Mouse (Mus musculus) kidney, postnatal 4 days (tissue): Measurements from ENCODE around the gene Zan.
A peak's percentile ranks its signal among the peaks of the same experiment; 100 is the strongest.

Experiments
- DNase-seq, 2 experiments: peaks; one replicate each; pipeline ENCODE4 v3.0.0; 2021; ENCODE audit warnings: mixed read lengths in 2 of 2

The Zan gene

GRCm38 (mm10) chr5:137410549-137410948, 66.3 kb downstream of the Zan start:
- DNase-seq = no peak

DNA sequence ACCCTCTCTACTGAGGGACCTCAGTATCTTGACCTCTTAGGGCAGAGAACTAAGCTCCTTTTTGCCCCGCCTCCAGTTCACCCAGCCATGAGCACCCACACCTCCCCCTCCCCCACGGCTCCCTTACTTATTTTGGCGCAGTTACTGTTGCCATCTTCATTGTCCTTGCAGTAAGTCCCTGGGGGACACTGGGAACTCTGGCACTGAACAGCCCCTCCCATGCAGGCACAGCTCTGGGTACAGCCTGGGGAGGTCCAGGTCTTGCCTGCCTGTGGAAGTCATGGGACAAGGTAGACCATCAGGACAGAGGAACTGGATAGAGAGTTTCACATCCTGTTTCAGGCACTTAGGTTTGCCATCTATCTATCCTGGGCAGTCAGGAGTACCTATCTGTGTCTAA, 66.8 kb downstream of the Zan start:
- DNase-seq = no peak

DNA sequence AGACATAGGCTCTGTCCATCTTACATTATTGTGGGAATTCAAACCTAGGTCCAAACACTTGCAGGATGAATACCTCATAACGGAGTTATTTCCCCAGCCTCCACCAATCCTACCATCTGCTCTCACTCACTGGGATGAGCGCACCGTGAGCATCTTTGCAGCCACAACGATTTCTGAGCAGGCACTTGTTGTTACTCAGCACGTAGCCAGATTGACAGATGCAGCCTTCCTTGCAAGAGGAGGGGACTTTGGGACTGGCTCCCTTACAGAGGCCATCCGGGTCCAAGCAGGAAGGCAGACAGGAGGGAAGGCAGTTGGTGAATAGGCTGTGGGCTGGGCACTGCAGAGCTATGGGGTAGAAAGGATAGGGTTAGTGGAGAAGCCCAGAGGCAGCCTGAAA, 67.4 kb downstream of the Zan start:
- DNase-seq = no peak

- no peak for DNase-seq
Observed at GRCm38 (mm10) chr5:137404081-137404480, 72.8 kb downstream of the Zan start.

GRCm38 (mm10) chr5:137394456-137394855, 82.4 kb downstream of the Zan start:
- no peak for DNase-seq

- no peak for DNase-seq
Observed at GRCm38 (mm10) chr5:137391641-137392040, 85.2 kb downstream of the Zan start.

GRCm38 (mm10) chr5:137386712-137387111, 90.2 kb downstream of the Zan start:
- no peak for DNase-seq

DNA sequence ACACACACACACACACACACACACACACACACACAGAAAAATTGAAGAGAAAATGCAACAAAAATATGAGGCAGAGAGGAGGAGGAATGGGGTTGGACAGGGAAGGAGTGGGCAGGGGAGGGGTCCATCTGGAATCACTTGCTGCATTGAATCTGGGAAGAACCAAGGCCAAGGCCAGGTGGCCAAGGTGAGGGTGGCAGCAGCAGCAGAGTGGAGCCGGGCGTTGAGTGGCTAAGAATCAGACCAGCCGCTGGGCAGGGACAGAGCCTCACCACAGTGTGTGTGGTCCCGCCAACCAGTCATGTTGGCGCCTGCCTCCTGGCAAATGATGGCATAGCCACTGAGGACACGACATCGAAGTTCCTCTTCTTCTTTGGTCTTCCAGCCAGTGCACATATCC, 93.4 kb downstream of the Zan start:
- no peak for DNase-seq

GRCm38 (mm10) chr5:137381152-137381551, 95.7 kb downstream of the Zan start:
- DNase-seq = peak; percentile 83 to 85

DNA sequence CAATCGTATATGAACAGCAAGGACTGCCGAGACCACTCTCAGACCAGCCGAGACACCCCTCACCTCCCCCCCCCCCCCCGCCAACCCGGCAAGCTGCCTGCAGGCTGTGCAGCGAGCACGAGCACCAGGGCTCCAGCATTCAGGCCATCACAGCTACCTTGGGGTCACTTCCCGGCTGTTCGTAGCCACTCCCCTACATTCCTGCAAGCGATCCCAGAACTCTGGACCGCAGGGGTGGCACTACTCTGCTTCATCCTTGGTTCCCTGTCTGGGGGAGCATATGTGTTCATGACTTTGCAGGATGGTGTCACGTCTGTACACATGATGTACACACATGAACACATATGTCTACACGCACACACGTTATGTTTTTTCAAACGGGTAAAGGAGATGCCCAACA, 99.3 kb downstream of the Zan start:
- peak in 1 of 2 experiments; percentile 44 for DNase-seq

- DNase-seq = peak; percentile 45 to 59
Observed at GRCm38 (mm10) chr5:137377176-137377575, 99.7 kb downstream of the Zan start.

- peak in 1 of 2 experiments; percentile 36 for DNase-seq
Observed at GRCm38 (mm10) chr5:137376722-137377121, 100.1 kb downstream of the Zan start.

DNA sequence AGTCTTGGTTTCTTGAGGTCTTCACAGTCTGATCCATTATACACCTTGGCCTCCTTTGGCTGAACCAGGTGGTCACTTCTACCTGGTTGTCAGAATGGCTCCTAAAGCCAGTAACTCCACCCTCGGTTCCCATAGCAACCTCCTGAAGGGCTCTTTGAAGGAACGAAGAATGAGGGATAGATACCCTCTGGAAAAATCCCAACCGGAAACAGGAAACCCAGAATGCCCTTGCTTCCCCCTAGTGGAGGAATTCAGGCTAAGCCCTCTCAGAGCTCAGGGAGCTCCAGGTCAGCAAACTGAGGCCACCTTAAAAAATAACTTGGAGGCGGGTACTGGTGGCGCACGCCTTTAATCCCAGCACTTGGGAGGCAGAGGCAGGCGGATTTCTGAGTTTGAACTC, 100.7 kb downstream of the Zan start:
- DNase-seq = peak; percentile 47 to 59

GRCm38 (mm10) chr5:137375627-137376026, 101.2 kb downstream of the Zan start:
- DNase-seq = peak; percentile 61 to 68

DNA sequence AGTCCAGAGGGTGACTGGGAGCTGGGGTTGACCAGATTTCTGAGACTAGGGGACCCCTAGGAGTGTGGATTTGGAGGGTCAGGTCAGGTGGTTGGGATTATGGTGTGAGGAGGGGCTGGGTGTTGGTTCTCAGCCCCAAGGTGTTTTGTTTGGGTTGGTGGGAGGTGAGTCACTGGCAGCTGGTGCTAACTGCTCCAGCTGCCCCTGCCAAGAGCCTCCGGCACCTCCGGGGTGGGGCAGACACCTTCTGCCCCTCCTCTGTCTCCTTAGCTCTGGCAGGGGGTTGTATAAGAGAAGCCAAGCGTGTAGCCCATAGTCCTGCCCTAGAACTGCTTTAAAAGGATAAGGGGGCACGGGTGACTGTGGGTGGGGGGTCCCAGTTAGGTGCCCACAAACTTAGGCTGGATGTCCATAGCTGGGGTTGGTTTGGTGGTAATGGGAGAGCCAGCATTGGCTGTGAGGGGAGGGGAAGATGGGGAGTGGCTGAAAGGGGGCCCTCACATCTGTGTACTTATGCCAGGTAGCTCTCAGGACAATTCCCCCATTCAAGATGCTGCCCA, 102.3 kb downstream of the Zan start:
- DNase-seq = peak in 1 of 2 experiments; percentile 27

- no peak for DNase-seq
Observed at GRCm38 (mm10) chr5:137373371-137373950, 103.4 kb downstream of the Zan start.

DNA sequence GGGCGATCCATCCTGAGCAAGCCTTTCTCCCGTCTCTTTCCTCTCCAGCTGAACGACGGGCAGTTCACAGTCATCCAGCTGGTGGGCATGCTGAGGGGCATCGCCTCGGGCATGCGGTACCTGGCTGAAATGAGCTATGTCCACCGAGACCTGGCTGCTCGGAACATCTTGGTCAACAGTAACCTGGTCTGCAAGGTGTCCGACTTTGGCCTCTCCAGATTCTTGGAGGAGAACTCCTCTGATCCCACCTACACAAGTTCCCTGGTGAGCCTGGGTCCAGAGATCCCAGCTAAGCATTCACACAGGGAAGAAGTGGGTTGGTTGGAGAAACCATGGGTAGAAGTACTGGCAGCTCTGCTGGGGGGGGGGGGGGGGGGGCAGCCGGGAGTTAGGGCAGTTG, 107.2 kb downstream of the Zan start:
- no peak for DNase-seq

DNA sequence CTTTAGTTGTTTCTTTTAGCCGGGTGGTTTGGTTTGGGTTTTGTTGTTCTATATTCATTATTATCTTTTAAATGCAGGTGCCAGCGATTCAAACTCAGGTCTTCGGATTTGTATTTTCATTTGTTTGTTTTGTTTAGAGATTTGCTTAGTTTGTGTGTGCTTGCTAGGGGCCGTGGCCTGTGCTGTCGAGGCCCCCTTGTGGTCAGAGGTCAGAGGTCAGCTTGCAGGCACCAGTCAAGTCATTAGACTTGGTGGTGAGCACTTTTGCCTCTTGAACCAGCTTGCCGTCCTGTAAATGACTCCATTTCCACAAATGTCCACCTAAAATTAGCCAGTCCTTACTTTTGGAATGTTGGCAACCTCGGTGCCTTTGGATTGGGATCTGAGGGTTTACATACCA, 118.5 kb downstream of the Zan start:
- DNase-seq = peak in 1 of 2 experiments; percentile 37

- DNase-seq = no peak
Observed at GRCm38 (mm10) chr5:137354091-137354490, 122.8 kb downstream of the Zan start.

DNA sequence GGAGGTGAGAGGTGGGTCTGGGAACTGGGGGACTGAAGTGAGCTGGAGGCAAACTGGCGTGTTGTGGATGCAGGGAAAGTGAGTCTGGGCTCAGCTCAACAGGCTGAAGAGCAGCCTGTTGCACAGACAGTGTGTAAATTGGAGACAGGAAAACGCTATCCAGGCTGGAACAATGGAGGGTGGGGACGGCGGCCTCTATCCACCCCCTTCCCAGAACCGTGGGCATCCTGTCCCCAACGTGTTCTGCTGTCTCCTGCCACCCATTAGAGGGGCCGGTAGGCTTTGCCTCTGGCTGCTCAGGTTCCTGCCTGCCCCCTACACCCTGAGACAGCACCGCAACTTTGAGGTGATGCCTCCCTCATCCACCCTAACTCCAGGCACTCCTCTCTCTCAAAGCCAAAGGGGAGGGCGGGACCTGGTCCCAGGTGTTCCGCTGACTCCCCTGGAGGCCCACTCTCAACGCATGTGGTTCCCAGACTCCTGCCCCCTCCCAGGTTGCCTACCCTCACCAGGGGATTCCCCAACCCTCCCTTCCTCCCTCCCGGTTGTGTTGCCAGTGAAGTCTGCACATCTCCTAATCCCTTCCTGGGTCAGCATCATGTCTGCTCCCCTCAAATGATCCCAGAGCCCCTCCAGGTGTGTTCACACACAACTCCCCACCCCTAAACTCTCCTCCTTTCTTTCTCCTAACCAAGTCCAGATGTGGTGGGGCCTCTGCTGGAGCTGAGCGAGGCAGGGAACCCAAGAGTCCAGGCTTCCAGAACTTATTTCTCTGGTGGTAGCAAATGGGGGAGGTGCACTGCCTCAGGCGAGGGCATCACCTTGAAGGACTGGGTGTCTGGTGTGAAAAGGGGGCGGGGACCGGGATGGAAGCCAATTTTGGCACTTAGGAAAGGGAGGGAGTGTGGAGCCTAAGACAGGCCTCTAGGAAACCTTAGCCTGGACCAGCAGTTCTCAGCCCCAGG, 124.6 kb downstream of the Zan start:
- DNase-seq = peak; percentile 77 to 81

GRCm38 (mm10) chr5:137351394-137351793, 125.5 kb downstream of the Zan start:
- peak in 1 of 2 experiments; percentile 20 for DNase-seq

GRCm38 (mm10) chr5:137351058-137351380, 125.8 kb downstream of the Zan start:
- DNase-seq = peak in 1 of 2 experiments; percentile 37

DNA sequence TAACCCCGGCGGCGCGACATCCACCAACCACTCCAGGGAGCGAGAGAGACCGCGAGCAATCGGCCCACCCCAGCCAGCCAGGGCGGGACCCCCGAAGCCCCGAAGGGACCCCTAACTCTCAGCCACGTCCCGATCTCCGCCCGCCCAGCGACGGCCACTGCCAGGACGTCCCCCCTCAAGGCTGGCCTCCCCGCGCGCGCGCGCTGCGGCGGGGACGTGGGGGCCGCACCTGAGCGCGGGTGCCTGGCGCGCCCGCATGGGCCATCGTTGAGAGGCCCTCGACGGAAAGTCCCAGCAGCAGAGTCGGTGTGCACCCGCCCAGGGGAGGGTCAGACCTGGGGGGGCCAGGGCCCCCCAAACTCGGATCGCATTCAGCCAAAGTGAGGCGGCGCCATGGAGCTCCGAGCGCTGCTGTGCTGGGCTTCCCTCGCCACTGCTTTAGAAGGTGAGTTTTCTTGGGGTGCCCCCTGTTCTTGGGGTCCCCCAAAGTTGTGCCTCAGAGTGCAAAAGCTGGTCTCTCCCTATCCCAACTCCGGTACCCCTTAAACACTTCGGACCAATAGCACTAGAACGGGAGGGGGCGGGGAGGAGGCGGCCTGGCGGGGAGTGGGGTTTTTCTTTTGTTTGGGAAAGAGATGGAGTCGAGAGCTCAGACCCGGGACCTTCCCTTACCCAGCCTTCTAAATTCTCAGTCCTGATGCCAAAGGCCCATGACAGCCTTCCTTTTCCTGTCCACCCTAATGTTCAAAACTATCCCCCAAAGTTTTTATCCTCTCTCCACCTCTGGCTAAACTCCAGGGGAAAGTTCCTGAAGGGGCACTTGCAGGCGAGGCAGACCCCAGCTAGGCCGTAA, 126.4 kb downstream of the Zan start:
- peak; percentile 43 to 52 for DNase-seq
